Mouse (Mus musculus): ENCODE results near the gene Hdhd5. TPM values are rescaled to one million over a fixed set of nuclear protein-coding genes. Genes with fewer than 3 reads are reported as not detected.
A peak's percentile ranks its signal among the peaks of the same experiment; 100 is the strongest.

Hdhd5 gene
- polyA plus RNA-seq, 1 experiment from 2014 or later = 15.9 TPM

GRCm38 (mm10) chr6:120539132-120539759, 8.1 kb upstream of the Hdhd5 start:
- H3K9me3 ChIP-seq (replicated peaks; ENCODE audit: low read length) = no peaks in the 10 kb centered on the region
- H3K4me2 ChIP-seq (ENCODE audit: low read length) = peak overlapping the region; percentile 58
- TF ChIP-seq CTCF (IDR thresholded peaks at IDR 0.05; ENCODE audit: low read depth) = peak; percentile 99
- 0 out of 2 replicates have a peak, but pooled peaks cover 5% of the 10 kb centered on the region for H3K4me1 ChIP-seq (replicated peaks; ENCODE audit: insufficient read depth, low read length)
- peak; percentile 89 for DNase-seq (ENCODE audit: low spot score)
- peak; percentile 94 for ATAC-seq (replicated peaks; ENCODE audit: low FRiP score, low read depth)
- H3K4me3 ChIP-seq (replicated peaks; ENCODE audit: low read depth, low read length) = peak overlapping the region; percentile 24; the same call in 1 of the 2 replicates
- 0 out of 2 replicates have a peak overlapping the region, but pooled peaks have one; percentile 44 for H3K9ac ChIP-seq (ENCODE audit: low read depth, low read length)
- no peaks in the 10 kb centered on the region for H3K36me3 ChIP-seq (ENCODE audit: insufficient read depth, low read length)
- WGBS = 6% methylated on average over 16 of the region's 16 CpGs
- no peaks in the 10 kb centered on the region for H3K27me3 ChIP-seq (ENCODE audit: insufficient read depth, low read length)
- 0 out of 2 replicates have a peak overlapping the region, but pooled peaks have one; percentile 2 for H3K27ac ChIP-seq

- Histone ChIP-seq H3K4me1 (replicated peaks; ENCODE audit: insufficient read depth, low read length) (0 out of 2 replicates have a peak, but pooled peaks cover 5% of the 10 kb centered on the region), H3K4me3 (replicated peaks; ENCODE audit: low read depth, low read length) (no peak overlapping the region), H3K9ac (ENCODE audit: low read depth, low read length) (no peak overlapping the region), H3K27me3 (ENCODE audit: insufficient read depth, low read length) (no peaks in the 10 kb centered on the region), H3K9me3 (replicated peaks; ENCODE audit: low read length) (no peaks in the 10 kb centered on the region), H3K36me3 (ENCODE audit: insufficient read depth, low read length) (no peaks in the 10 kb centered on the region), H3K27ac (no peak overlapping the region), H3K4me2 (ENCODE audit: low read length) (no peak overlapping the region)
- TF ChIP-seq CTCF (IDR thresholded peaks at IDR 0.05; ENCODE audit: low read depth) = peak; percentile 37; the same call in 1 of the 2 replicates
- DNase-seq (ENCODE audit: low spot score) (no peak), ATAC-seq (replicated peaks; ENCODE audit: low FRiP score, low read depth) (no peak)
- WGBS = 79% methylated on average over 2 of the region's 2 CpGs
Observed at GRCm38 (mm10) chr6:120536337-120536736, 5.2 kb upstream of the Hdhd5 start.

GRCm38 (mm10) chr6:120532594-120532993, 1.5 kb upstream of the Hdhd5 start:
- no peaks in the 10 kb centered on the region for H3K4me1 ChIP-seq (replicated peaks; ENCODE audit: insufficient read depth, low read length)
- DNase-seq (ENCODE audit: low spot score) (no peak), ATAC-seq (replicated peaks; ENCODE audit: low FRiP score, low read depth) (no peak)
- no peak overlapping the region for H3K4me2 ChIP-seq (ENCODE audit: low read length)
- H3K27ac ChIP-seq = no peak overlapping the region
- no peak overlapping the region for H3K9ac ChIP-seq (ENCODE audit: low read depth, low read length)
- no peak for TF ChIP-seq CTCF (IDR thresholded peaks at IDR 0.05; ENCODE audit: low read depth)
- H3K9me3 ChIP-seq (replicated peaks; ENCODE audit: low read length) = no peaks in the 10 kb centered on the region
- no peaks in the 10 kb centered on the region for H3K27me3 ChIP-seq (ENCODE audit: insufficient read depth, low read length)
- H3K4me3 ChIP-seq (replicated peaks; ENCODE audit: low read depth, low read length) = no peak overlapping the region
- no peaks in the 10 kb centered on the region for H3K36me3 ChIP-seq (ENCODE audit: insufficient read depth, low read length)
- 63% methylated on average over 1 of the region's 1 CpGs for WGBS

- WGBS = 53% methylated on average over 4 of the region's 4 CpGs
- DNase-seq (ENCODE audit: low spot score) = no peak
- no peak overlapping the region for H3K9ac ChIP-seq (ENCODE audit: low read depth, low read length)
Observed at GRCm38 (mm10) chr6:120529123-120529522, 2.0 kb downstream of the Hdhd5 start.

GRCm38 (mm10) chr6:120524796-120525195, 6.3 kb downstream of the Hdhd5 start:
- Histone ChIP-seq H3K9me3 (replicated peaks; ENCODE audit: low read length) (no peaks in the 10 kb centered on the region), H3K4me2 (ENCODE audit: low read length) (no peak overlapping the region), H3K9ac (ENCODE audit: low read depth, low read length) (no peak overlapping the region), H3K36me3 (ENCODE audit: insufficient read depth, low read length) (peaks cover 7% of the 10 kb centered on the region; the same call in 1 of the 2 replicates), H3K27ac (no peak overlapping the region), H3K27me3 (ENCODE audit: insufficient read depth, low read length) (no peaks in the 10 kb centered on the region), H3K4me1 (replicated peaks; ENCODE audit: insufficient read depth, low read length) (no peaks in the 10 kb centered on the region), H3K4me3 (replicated peaks; ENCODE audit: low read depth, low read length) (no peak overlapping the region)
- WGBS = 80% methylated on average over 5 of the region's 5 CpGs
- no peak for TF ChIP-seq CTCF (IDR thresholded peaks at IDR 0.05; ENCODE audit: low read depth)
- ATAC-seq (replicated peaks; ENCODE audit: low FRiP score, low read depth) = no peak
- no peak for DNase-seq (ENCODE audit: low spot score)

More at GRCm38 (mm10) chr6:120529123-120529522, 2.0 kb downstream of the Hdhd5 start:
- no peak for ATAC-seq (replicated peaks; ENCODE audit: low FRiP score, low read depth)
- Histone ChIP-seq H3K4me2 (ENCODE audit: low read length) (no peak overlapping the region), H3K27ac (no peak overlapping the region), H3K9me3 (replicated peaks; ENCODE audit: low read length) (no peaks in the 10 kb centered on the region), H3K4me1 (replicated peaks; ENCODE audit: insufficient read depth, low read length) (no peaks in the 10 kb centered on the region), H3K27me3 (ENCODE audit: insufficient read depth, low read length) (no peaks in the 10 kb centered on the region), H3K36me3 (ENCODE audit: insufficient read depth, low read length) (no peaks in the 10 kb centered on the region), H3K4me3 (replicated peaks; ENCODE audit: low read depth, low read length) (no peak overlapping the region)
- TF ChIP-seq CTCF (IDR thresholded peaks at IDR 0.05; ENCODE audit: low read depth) = no peak

- Histone ChIP-seq H3K9me3 (replicated peaks; ENCODE audit: low read length) (no peaks in the 10 kb centered on the region), H3K4me2 (ENCODE audit: low read length) (no peak overlapping the region), H3K9ac (ENCODE audit: low read depth, low read length) (no peak overlapping the region), H3K27me3 (ENCODE audit: insufficient read depth, low read length) (no peaks in the 10 kb centered on the region), H3K4me1 (replicated peaks; ENCODE audit: insufficient read depth, low read length) (no peaks in the 10 kb centered on the region), H3K27ac (no peak overlapping the region), H3K4me3 (replicated peaks; ENCODE audit: low read depth, low read length) (no peak overlapping the region), H3K36me3 (ENCODE audit: insufficient read depth, low read length) (peaks cover 18% of the 10 kb centered on the region; the same call in 1 of the 2 replicates)
- WGBS = 85% methylated on average over 5 of the region's 5 CpGs
- TF ChIP-seq CTCF (IDR thresholded peaks at IDR 0.05; ENCODE audit: low read depth) = no peak
- DNase-seq (ENCODE audit: low spot score) (no peak), ATAC-seq (replicated peaks; ENCODE audit: low FRiP score, low read depth) (no peak)
Observed at GRCm38 (mm10) chr6:120519647-120520046, 11.5 kb downstream of the Hdhd5 start.
